Mouse (Mus musculus) v-Abl transformed pro-B cells (cell line): ENCODE results near the gene Htt.

ENCODE experiments used
- in situ Hi-C, 2 experiments: fragments of 400-800 bp; cut with MboI; formaldehyde crosslinking; loops; one replicate each; pipeline ENCODE4 v1.15.1; 2025; ENCODE audit not compliant: unreplicated experiment in 2 of 2

Htt gene

GRCm38 (mm10) chr5:34885250-34885649 lies 123.7 kb downstream of the Htt start:
- in situ Hi-C loops = no loop called here

GRCm38 (mm10) chr5:34889252-34889651 lies 127.7 kb downstream of the Htt start:
- in situ Hi-C loops = no loop called here

DNA sequence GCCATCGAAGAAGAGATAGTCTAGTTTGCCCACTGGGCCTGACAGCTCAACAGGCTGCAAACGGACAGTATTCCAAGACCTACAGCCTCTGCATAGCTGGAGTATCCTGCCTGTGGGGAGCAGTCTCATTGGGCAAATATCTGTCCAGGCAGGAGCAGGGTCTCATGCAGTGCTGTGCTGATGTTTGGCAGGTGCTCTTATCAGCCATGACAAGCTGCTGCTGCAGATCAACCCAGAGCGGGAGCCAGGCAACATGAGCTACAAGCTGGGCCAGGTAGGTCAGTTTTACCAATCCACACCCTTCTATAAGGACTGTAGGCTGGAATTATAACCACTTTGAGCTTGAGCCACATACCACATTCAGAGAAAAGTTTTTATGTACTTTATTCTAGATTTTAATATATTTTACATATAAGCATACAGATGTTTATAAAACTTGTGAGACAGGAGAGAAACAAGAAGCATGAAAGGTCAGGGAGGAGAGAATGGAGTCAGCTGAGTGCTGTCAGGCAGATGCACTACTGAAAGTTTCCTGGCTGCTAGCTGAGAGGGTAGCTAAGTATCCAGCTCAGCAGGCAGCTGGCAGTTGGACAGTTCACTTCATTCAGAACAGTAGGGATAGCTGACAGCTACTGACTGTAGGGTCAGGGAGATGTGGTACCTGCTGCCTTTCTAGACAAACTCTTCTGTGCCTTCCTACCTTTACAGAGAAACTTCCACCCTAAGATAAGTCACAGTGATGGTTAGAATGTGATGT lies 135.3 kb downstream of the Htt start:
- in situ Hi-C loops = no loop called here

- in situ Hi-C loops = loop anchor here in 1 of 2 experiments (25.0 kb wide), 1 partner anchor 612 kb away; no protein-coding TSS in a partner anchor
Measured at GRCm38 (mm10) chr5:34899787-34900469, 138.4 kb downstream of the Htt start.

GRCm38 (mm10) chr5:34902371-34902770 lies 140.8 kb downstream of the Htt start:
- in situ Hi-C loops = loop anchor here in 1 of 2 experiments (25.0 kb wide), 1 partner anchor 610 kb away; no protein-coding TSS in a partner anchor

- in situ Hi-C loops = loop anchor here in 1 of 2 experiments (25.0 kb wide), 1 partner anchor 609 kb away; no protein-coding TSS in a partner anchor
Measured at GRCm38 (mm10) chr5:34902811-34903385, 141.4 kb downstream of the Htt start.

- in situ Hi-C loops = loop anchor here in 1 of 2 experiments (25.0 kb wide), 1 partner anchor 608 kb away; no protein-coding TSS in a partner anchor
Measured at GRCm38 (mm10) chr5:34904412-34904811, 142.9 kb downstream of the Htt start.

GRCm38 (mm10) chr5:34907230-34907629 lies 145.7 kb downstream of the Htt start:
- in situ Hi-C loops = loop anchor here in 1 of 2 experiments (25.0 kb wide), 1 partner anchor 605 kb away; no protein-coding TSS in a partner anchor

DNA sequence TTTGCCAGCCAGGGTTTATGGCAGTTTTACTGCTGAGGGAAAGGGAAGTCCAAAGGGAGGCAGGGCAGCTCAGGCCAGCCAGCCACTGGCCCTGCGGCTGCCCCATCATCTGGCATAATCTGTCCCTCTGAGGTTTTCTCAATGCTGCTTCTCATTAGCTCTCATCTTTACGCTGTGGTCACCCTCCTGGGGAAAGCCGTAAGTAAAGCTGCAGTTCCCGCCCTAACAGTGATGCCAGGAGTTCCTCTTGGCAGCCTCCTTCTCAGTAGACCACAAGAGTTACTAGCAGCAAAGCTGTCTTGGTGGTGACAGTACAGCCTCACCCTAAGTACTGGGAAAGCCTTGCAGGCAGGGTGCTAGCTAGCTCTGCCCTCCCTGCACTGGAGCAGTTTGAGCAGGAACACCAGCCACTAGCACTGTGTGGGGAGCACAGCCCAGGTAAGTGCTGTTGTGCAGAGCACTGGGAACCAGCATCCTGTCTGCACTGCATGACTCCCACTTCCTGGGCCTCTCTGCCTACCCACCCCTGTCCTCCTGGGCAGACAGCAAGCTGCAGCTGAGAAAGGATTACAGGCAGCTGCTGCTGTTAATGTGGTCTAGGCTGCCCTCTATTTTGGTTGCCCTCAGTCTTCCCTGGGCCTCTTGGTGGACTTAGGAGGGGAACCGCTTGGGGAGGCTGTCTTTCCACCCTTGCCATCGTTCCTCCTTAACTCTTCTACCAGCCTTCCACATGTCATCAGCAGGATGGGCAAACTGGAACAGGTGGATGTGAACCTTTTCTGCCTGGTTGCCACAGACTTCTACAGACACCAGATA lies 146.6 kb downstream of the Htt start, which contains the start of gene Msantd1:
TSS of gene Msantd1 (plus strand) at position 103 of the 816 bp plus-strand sequence.
- in situ Hi-C loops = loop anchor here in 1 of 2 experiments (25.0 kb wide), 1 partner anchor 604 kb away; no protein-coding TSS in a partner anchor

GRCm38 (mm10) chr5:34908726-34909633 lies 147.4 kb downstream of the Htt start:
- in situ Hi-C loops = loop anchor here in 1 of 2 experiments (25.0 kb wide), 1 partner anchor 603 kb away; no protein-coding TSS in a partner anchor

DNA sequence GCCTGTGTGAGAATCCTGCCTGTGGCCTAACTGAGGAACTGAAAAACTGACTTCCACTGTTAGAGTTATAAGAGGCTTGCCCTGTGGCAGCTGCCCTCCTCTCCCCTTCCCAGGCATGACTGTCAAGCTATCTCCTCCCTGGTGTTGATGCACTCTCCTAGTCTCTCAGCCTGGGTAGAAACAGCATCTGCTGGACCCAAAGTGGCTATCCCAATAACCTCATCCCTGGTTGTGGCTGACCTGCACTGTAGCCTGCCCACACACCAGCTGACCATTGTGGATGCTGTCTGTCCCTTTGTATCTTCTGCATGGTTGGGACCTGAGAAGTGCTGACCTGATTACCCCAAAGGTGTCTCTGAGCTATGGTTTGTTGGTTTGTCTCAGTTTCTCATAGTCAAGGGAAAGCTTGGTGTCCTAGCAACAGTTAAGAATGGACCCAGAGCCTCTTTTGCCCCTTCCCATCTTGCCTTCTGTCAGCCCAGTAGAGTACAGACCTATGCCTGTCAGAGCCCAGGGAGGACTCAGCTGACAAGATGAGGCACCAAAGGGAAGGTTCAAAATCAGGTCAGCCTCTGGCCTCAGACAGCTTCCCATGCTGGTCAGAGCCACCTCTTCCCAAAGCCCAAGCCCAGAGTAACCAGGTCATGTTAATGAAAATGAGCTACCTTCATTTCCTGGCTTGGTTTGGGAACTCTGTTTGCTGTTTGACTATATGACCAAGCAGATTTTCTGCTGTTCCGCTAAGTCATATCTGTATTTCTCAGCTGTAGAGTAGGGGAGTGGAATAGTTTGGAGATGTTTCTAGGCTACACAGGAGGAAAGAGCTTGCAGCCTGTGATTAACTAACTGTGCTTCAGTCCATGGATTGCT lies 148.3 kb downstream of the Htt start:
- in situ Hi-C loops = loop anchor here in 1 of 2 experiments (25.0 kb wide), 1 partner anchor 602 kb away; no protein-coding TSS in a partner anchor

GRCm38 (mm10) chr5:34910504-34910815 lies 148.9 kb downstream of the Htt start:
- in situ Hi-C loops = loop anchor here in 1 of 2 experiments (25.0 kb wide), 1 partner anchor 602 kb away; no protein-coding TSS in a partner anchor

GRCm38 (mm10) chr5:34915801-34916200 lies 154.3 kb downstream of the Htt start:
- in situ Hi-C loops = loop anchor here (5.0 to 25.0 kb wide), 2 partner anchors 126 to 596 kb away; partner anchors contain the start of gene Hgfac (in 2 of the 2)

DNA sequence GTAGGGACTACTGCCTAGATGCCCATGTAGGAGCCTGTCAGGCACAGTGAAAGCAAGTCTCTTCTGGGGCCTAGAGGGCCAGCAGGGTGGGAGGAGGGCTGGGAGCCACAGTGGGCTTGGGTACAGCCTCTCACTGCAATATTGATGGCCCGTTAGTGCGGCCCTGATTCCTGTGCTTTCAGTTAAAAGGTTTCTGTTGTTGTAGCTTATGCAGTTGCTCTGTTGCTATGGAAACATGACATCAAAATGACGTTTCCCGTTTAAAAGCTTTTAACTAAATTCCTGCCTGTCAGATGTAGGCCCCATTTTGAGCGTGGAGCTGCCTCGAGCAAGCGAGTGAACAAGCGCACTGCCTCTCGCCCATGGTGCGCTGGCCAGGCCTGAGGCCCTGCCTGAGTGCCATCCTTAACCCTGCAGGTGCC lies 155.7 kb downstream of the Htt start:
- in situ Hi-C loops = loop anchor here (5.0 to 25.0 kb wide), 2 partner anchors 125 to 595 kb away; partner anchors contain the start of gene Hgfac (in 2 of the 2)

GRCm38 (mm10) chr5:34918785-34919184 lies 157.2 kb downstream of the Htt start:
- in situ Hi-C loops = loop anchor here (5.0 to 25.0 kb wide), 2 partner anchors 124 to 594 kb away; partner anchors contain the start of gene Hgfac (in 2 of the 2)

GRCm38 (mm10) chr5:34922531-34922930 lies 161.0 kb downstream of the Htt start:
- in situ Hi-C loops = loop anchor here in 1 of 2 experiments (25.0 kb wide), 1 partner anchor 590 kb away; no protein-coding TSS in a partner anchor

DNA sequence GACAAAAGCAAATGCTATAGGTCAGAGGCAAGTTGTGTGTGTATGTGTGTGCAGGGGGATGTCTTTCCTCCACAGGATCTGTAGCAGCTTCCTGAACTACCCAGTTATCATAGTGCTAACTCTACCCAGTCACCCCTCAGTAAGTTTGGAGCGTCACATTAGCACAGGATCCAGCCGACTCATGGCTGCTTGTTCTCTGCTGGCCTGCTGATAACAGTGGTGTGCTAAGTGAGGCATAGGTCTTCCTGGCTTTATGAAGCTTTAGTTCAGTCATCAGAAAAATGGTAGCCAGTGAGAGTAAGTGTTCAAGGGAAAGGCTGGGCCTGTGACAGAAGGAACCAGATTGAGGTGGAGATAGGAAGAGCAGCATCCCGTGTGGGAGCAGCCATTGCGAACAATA lies 162.4 kb downstream of the Htt start:
- in situ Hi-C loops = loop anchor here in 1 of 2 experiments (25.0 kb wide), 1 partner anchor 588 kb away; no protein-coding TSS in a partner anchor
